ENCODE assay signal across 8 mouse cellular contexts in genomic region chr10:24131451-24132262, GRCm38 (mm10). TPM values are rescaled to one million over a fixed set of nuclear protein-coding genes. Genes with fewer than 3 reads are reported as not detected.
DNase-seq lines count a peak whose midpoint lies in the region; ATAC-seq lines count a peak whose summit lies in the region.

No protein-coding gene starts in this region.

- peak; percentile 76; the same call in 1 of the 2 replicates for ATAC-seq in cerebellum, adult (ENCODE audit: insufficient number of reproducible peaks, low FRiP score, low TSS enrichment)
- peak; percentile 86 for ATAC-seq in forebrain, embryonic 12.5 days (ENCODE audit: low FRiP score)
- ATAC-seq in hindbrain, embryonic 14.5 days (ENCODE audit: low FRiP score), result peak; percentile 86

- WGBS in forebrain, embryonic 12.5 days, result 23% methylated on average over 9 of the region's 9 CpGs
- 31% methylated on average over 9 of the region's 9 CpGs for WGBS in hindbrain, embryonic 14.5 days

- H3K36me3 ChIP-seq in forebrain, embryonic 12.5 days (replicated peaks), result no peaks in the 10 kb centered on the region
- H3K36me3 ChIP-seq in hindbrain, embryonic 14.5 days (replicated peaks; ENCODE audit: control insufficient read depth, insufficient read depth), result no peaks in the 10 kb centered on the region

- H3K27me3 ChIP-seq in forebrain, embryonic 12.5 days, result no peaks in the 10 kb centered on the region
- no peaks in the 10 kb centered on the region for H3K27me3 ChIP-seq in hindbrain, embryonic 14.5 days (ENCODE audit: control insufficient read depth, insufficient read depth, low read length)

- peak overlapping the region; percentile 37 for H3K4me2 ChIP-seq in forebrain, embryonic 12.5 days
- H3K4me2 ChIP-seq in hindbrain, embryonic 14.5 days (replicated peaks), result peak overlapping the region; percentile 29; the same call in 1 of the 2 replicates

- H3K4me3 ChIP-seq in forebrain, embryonic 12.5 days (replicated peaks), result no peak overlapping the region
- no peak overlapping the region for H3K4me3 ChIP-seq in hindbrain, embryonic 14.5 days (replicated peaks; ENCODE audit: low read length)

- peak; percentile 10 for DNase-seq in ovary, adult 18-20 months (ENCODE audit: low spot score)
- no peak for DNase-seq in ovary, postnatal 36 days (ENCODE audit: low spot score)
- peak; percentile 91 for DNase-seq in hindbrain, embryonic 14.5 days (ENCODE audit: low spot score)
- peak; percentile 49 to 56 for DNase-seq in layer of hippocampus, postnatal 10 days (ENCODE audit: low spot score in 2 of 2)
- peak; percentile 88 for DNase-seq in lung, postnatal 36 days
- peak; percentile 60 for DNase-seq in skeletal muscle tissue, adult 2 months (ENCODE audit: low read depth, low spot score)

- H3K9ac ChIP-seq in forebrain, embryonic 12.5 days, result no peak overlapping the region
- H3K9ac ChIP-seq in hindbrain, embryonic 14.5 days, result no peak overlapping the region

- peaks cover 9% of the 10 kb centered on the region for H3K4me1 ChIP-seq in forebrain, embryonic 12.5 days
- no peaks in the 10 kb centered on the region for H3K4me1 ChIP-seq in hindbrain, embryonic 14.5 days (replicated peaks; ENCODE audit: control insufficient read depth, insufficient read depth, low read length)

- no peaks in the 10 kb centered on the region for H3K9me3 ChIP-seq in forebrain, embryonic 12.5 days
- no peaks in the 10 kb centered on the region for H3K9me3 ChIP-seq in hindbrain, embryonic 14.5 days (ENCODE audit: control insufficient read depth, low read length)

- H3K27ac ChIP-seq in forebrain, embryonic 12.5 days, result no peak overlapping the region
- no peak overlapping the region for H3K27ac ChIP-seq in hindbrain, embryonic 14.5 days

RNA-seq across cellular contexts. Expression of gene Stx7, which starts 17.4 kb away (rescaled TPM):
- 115 and 121 TPM in 2 replicates for polyA plus RNA-seq in forebrain, embryonic 12.5 days (2016; fragmentation: Nextera tagmentation; extraction: Ambion mirVana)
- polyA plus RNA-seq in hindbrain, embryonic 14.5 days (2014; fragmentation: Nextera tagmentation; extraction: Ambion mirVana), result 355 and 384 TPM in 2 replicates
- 100 to 1,000 TPM; 169 to 187 TPM for total RNA-seq in layer of hippocampus, postnatal 10 days (2021)

RNA-seq across cellular contexts. Expression of gene Taar9, which starts 22.3 kb away (rescaled TPM):
- polyA plus RNA-seq in forebrain, embryonic 12.5 days (2016; fragmentation: Nextera tagmentation; extraction: Ambion mirVana), result not detected in 2 replicates
- not detected in 2 replicates for polyA plus RNA-seq in hindbrain, embryonic 14.5 days (2014; fragmentation: Nextera tagmentation; extraction: Ambion mirVana)
- total RNA-seq in layer of hippocampus, postnatal 10 days (2021), result not detected

RNA-seq across cellular contexts. Expression of gene Taar8c, which starts 29.9 kb away (rescaled TPM):
- not detected in 2 replicates for polyA plus RNA-seq in forebrain, embryonic 12.5 days (2016; fragmentation: Nextera tagmentation; extraction: Ambion mirVana)
- polyA plus RNA-seq in hindbrain, embryonic 14.5 days (2014; fragmentation: Nextera tagmentation; extraction: Ambion mirVana), result not detected in 2 replicates
- not detected for total RNA-seq in layer of hippocampus, postnatal 10 days (2021)

RNA-seq across cellular contexts. Expression of gene Taar8b, which starts 39.6 kb away (rescaled TPM):
- polyA plus RNA-seq in forebrain, embryonic 12.5 days (2016; fragmentation: Nextera tagmentation; extraction: Ambion mirVana), result not detected in 2 replicates
- not detected in 2 replicates for polyA plus RNA-seq in hindbrain, embryonic 14.5 days (2014; fragmentation: Nextera tagmentation; extraction: Ambion mirVana)
- not detected for total RNA-seq in layer of hippocampus, postnatal 10 days (2021)

RNA-seq across cellular contexts. Expression of gene Taar8a, which starts 55.4 kb away (rescaled TPM):
- not detected in 2 replicates for polyA plus RNA-seq in forebrain, embryonic 12.5 days (2016; fragmentation: Nextera tagmentation; extraction: Ambion mirVana)
- not detected in 2 replicates for polyA plus RNA-seq in hindbrain, embryonic 14.5 days (2014; fragmentation: Nextera tagmentation; extraction: Ambion mirVana)
- not detected for total RNA-seq in layer of hippocampus, postnatal 10 days (2021)
